Mouse (Mus musculus) midbrain, postnatal 0 days (tissue): ENCODE results near the gene Gm21985. TPM values are rescaled to one million over a fixed set of nuclear protein-coding genes. Genes with fewer than 3 reads are reported as not detected.
"Not testable (repeated sequence)": the region's sequence is repeated elsewhere in the genome, so short reads cannot be mapped to it uniquely, and the experiment has no call there.

Experiments
- ATAC-seq: fragments of 200-750 bp; cut with Nextera tagmentation; 2 replicates; pipeline ENCODE4 v1.8.0; 2017; ENCODE audit warnings: moderate number of reproducible peaks, mild to moderate bottlenecking, moderate TSS enrichment, moderate library complexity; ENCODE audit not compliant: low FRiP score
- DNase-seq: peaks from one replicate; pipeline ENCODE4 v3.0.0-alpha.2; 2015; ENCODE audit warnings: low spot score
- H3K27ac ChIP-seq: fragments of 300-500 bp; sonication (generic); 2 replicates; pipeline ENCODE4 v1.5.1; 2014; ENCODE audit warnings: low read depth, mild to moderate bottlenecking, low read length, mixed read lengths
- H3K27me3 ChIP-seq: fragments of 300-500 bp; sonication (generic); 2 replicates; pipeline ENCODE4 v1.6.1; 2014; ENCODE audit warnings: low read length, control low read depth, mixed read lengths; ENCODE audit not compliant: insufficient read depth
- H3K36me3 ChIP-seq: fragments of 300-500 bp; sonication (generic); 2 replicates; pipeline ENCODE4 v1.6.1; 2014; ENCODE audit warnings: low read length, control low read depth, mixed read lengths; ENCODE audit not compliant: insufficient read depth
- H3K4me1 ChIP-seq: fragments of 300-500 bp; sonication (generic); 2 replicates; pipeline ENCODE4 v1.6.1; 2014; ENCODE audit warnings: mild to moderate bottlenecking, control low read depth, antibody characterized with exemption, low read length, mixed read lengths; ENCODE audit not compliant: insufficient read depth
- H3K4me2 ChIP-seq: fragments of 300-500 bp; sonication (generic); 2 replicates; pipeline ENCODE4 v1.6.1; 2014; ENCODE audit warnings: low read depth, mild to moderate bottlenecking, low read length, mixed read lengths; ENCODE audit not compliant: poor library complexity, severe bottlenecking
- H3K4me3 ChIP-seq: fragments of 300-500 bp; sonication (generic); 2 replicates; pipeline ENCODE4 v1.5.1; 2014; ENCODE audit warnings: low read depth, mild to moderate bottlenecking, low read length, moderate library complexity
- H3K9ac ChIP-seq: fragments of 300-500 bp; sonication (generic); replicated peaks from 2 replicates; pipeline ENCODE4 v1.6.1; 2014; ENCODE audit warnings: mild to moderate bottlenecking, low read length, moderate library complexity, mixed read lengths; ENCODE audit not compliant: poor library complexity, severe bottlenecking
- H3K9me3 ChIP-seq: fragments of 300-500 bp; sonication (generic); 2 replicates; pipeline ENCODE4 v1.6.1; 2016; ENCODE audit warnings: low read length, control low read depth
- CTCF ChIP-seq: IDR thresholded peaks from 2 replicates; pipeline ENCODE4 v1.5.1; 2016; ENCODE audit warnings: antibody characterized with exemption, mild to moderate bottlenecking
- WGBS: fragments of 180-500 bp; shearing (Covaris S2); extraction: QIAGEN DNeasy Blood & Tissue Kit; methylation state at CpG from one replicate; pipeline ENCODE4 v1.1.7; 2014; 5-methylcytosine and 5-hydroxymethylcytosine counted together
- polyA plus RNA-seq: library from polyadenylated mRNA; unstranded; fragments of >200 nt; fragmentation: Nextera tagmentation; extraction: Ambion mirVana; gene quantifications from 2 replicates; pipeline ENCODE4 v1.2.1, GENCODE M21; 2015
- total RNA-seq: library from RNA; depleted of rRNA; stranded (reverse); fragments of >200 nt; gene quantifications from 2 replicates; pipeline ENCODE4 v1.2.3, GENCODE M21; 2014

Gene Gm21985
- total and polyA plus RNA-seq, 2 experiments from 2014 or later: 2.3 TPM; not detected in 1

DNA sequence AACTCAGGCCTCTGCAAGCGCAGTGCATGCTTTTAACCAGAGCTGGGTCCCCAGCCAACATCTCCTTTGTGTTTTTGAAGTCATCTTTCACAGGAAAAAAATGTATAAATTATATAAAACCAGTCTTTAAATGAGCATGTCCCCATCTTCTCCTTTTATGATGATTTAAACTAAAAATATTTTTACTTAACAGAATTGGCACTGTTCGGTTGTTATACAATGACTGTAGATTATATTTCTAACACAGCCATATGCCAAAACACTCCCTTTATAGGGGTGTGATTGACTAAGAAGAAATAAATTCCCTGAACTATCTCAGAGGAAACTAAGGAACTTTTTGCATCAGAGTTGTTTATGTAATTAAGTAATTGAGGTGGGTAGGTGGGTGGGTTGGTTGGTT, 166.4 kb downstream of the Gm21985 start:
- H3K36me3 ChIP-seq: no peaks in the 10 kb centered on the region
- no peaks in the 10 kb centered on the region for H3K27me3 ChIP-seq
- ATAC-seq: no peak
- H3K9ac ChIP-seq: no peak overlapping the region
- H3K4me1 ChIP-seq: no peaks in the 10 kb centered on the region
- no peaks in the 10 kb centered on the region for H3K9me3 ChIP-seq
- no peak for TF ChIP-seq CTCF
- no peak overlapping the region for H3K27ac ChIP-seq
- 78% methylated on average over 2 of the region's 2 CpGs for WGBS
- no peak overlapping the region for H3K4me2 ChIP-seq
- no peak overlapping the region for H3K4me3 ChIP-seq
- no peak for DNase-seq

- Histone ChIP-seq H3K4me1 (no peaks in the 10 kb centered on the region), H3K9ac (no peak overlapping the region), H3K4me2 (no peak overlapping the region), H3K4me3 (no peak overlapping the region), H3K9me3 (no peaks in the 10 kb centered on the region), H3K27me3 (no peaks in the 10 kb centered on the region), H3K36me3 (no peaks in the 10 kb centered on the region), H3K27ac (no peak overlapping the region)
- WGBS: 60% methylated on average over 2 of the region's 2 CpGs
- DNase-seq: peak; percentile 1
- TF ChIP-seq CTCF: no peak
- ATAC-seq: no peak
Observed at GRCm38 (mm10) chr2:112433359-112433758, 167.2 kb downstream of the Gm21985 start.

DNA sequence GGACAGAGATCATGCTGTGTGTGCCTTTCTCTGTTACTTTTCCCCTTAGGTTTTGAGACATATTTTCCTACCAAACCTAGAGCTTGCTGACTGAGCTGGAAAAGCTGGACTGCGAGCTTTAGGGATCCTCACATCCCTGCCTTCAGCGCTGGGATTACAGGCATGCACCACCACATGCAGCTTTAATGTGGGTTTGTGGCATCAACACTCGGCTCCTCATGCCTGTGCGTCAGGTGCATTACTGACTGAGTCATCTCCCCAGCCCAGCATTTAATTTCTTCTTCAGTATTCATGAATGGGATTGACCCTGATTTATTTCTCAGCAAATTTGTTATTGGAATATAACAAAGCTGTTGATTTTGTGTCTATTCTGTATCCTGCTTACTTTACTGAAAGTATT, 170.2 kb downstream of the Gm21985 start:
- ATAC-seq (no peak), DNase-seq (no peak)
- Histone ChIP-seq H3K27me3 (no peaks in the 10 kb centered on the region), H3K4me1 (no peaks in the 10 kb centered on the region), H3K36me3 (no peaks in the 10 kb centered on the region), H3K4me2 (no peak overlapping the region), H3K27ac (no peak overlapping the region), H3K9me3 (no peaks in the 10 kb centered on the region), H3K9ac (no peak overlapping the region), H3K4me3 (no peak overlapping the region)
- TF ChIP-seq CTCF: no peak
- 76% methylated on average over 4 of the region's 4 CpGs for WGBS

GRCm38 (mm10) chr2:112437589-112437988, 171.5 kb downstream of the Gm21985 start:
- DNase-seq (no peak), ATAC-seq (no peak)
- Histone ChIP-seq H3K4me2 (no peak overlapping the region), H3K4me3 (no peak overlapping the region), H3K4me1 (no peaks in the 10 kb centered on the region), H3K27ac (no peak overlapping the region), H3K36me3 (no peaks in the 10 kb centered on the region), H3K9me3 (no peaks in the 10 kb centered on the region), H3K27me3 (no peaks in the 10 kb centered on the region), H3K9ac (no peak overlapping the region)
- TF ChIP-seq CTCF: no peak
- 82% methylated on average over 2 of the region's 2 CpGs for WGBS

- DNase-seq (no peak), ATAC-seq (no peak)
- H3K4me1 ChIP-seq: no peaks in the 10 kb centered on the region
- no peak overlapping the region for H3K9ac ChIP-seq
- 64% methylated on average over 2 of the region's 2 CpGs for WGBS
- H3K36me3 ChIP-seq: no peaks in the 10 kb centered on the region
- H3K27me3 ChIP-seq: no peaks in the 10 kb centered on the region
- H3K27ac ChIP-seq: no peak overlapping the region
- no peaks in the 10 kb centered on the region for H3K9me3 ChIP-seq
- no peak overlapping the region for H3K4me3 ChIP-seq
- no peak for TF ChIP-seq CTCF
- H3K4me2 ChIP-seq: no peak overlapping the region
Observed at GRCm38 (mm10) chr2:112443491-112443890, 177.4 kb downstream of the Gm21985 start.

DNA sequence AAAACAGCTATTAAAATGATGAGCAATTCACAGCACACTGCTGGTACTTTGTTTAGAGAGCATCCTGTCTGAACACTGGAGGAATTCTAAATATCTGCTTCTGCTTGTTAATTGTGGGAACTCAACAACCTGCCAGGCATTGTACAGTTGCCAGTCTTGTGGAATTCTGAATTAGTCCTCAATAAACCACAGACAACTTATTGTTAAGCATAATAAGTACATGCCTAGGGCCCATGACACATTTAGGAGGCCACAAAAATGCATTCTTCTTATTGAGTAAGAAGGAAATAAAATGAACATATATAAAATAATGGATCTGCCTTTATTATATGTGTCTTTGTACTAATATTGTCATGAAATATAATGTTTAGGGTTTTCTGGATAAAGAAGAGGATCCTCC, 179.4 kb downstream of the Gm21985 start:
- H3K36me3 ChIP-seq: no peaks in the 10 kb centered on the region
- H3K9ac ChIP-seq: no peak overlapping the region
- H3K9me3 ChIP-seq: no peaks in the 10 kb centered on the region
- no peak for TF ChIP-seq CTCF
- H3K27ac ChIP-seq: no peak overlapping the region
- ATAC-seq (no peak), DNase-seq (no peak)
- H3K4me2 ChIP-seq: no peak overlapping the region
- H3K27me3 ChIP-seq: no peaks in the 10 kb centered on the region
- H3K4me1 ChIP-seq: no peaks in the 10 kb centered on the region
- H3K4me3 ChIP-seq: no peak overlapping the region

GRCm38 (mm10) chr2:112448046-112448445, 181.9 kb downstream of the Gm21985 start:
- not testable (repeated sequence) for ATAC-seq
- WGBS: 81% methylated on average over 4 of the region's 4 CpGs

More at GRCm38 (mm10) chr2:112448046-112448445, 181.9 kb downstream of the Gm21985 start:
- not testable (repeated sequence) for H3K9ac ChIP-seq, H3K36me3 ChIP-seq, H3K9me3 ChIP-seq, DNase-seq, H3K27ac ChIP-seq, H3K4me2 ChIP-seq, H3K4me1 ChIP-seq, H3K27me3 ChIP-seq, H3K4me3 ChIP-seq
